Comparison of ENCODE assay signal across 9 mouse cellular contexts in genomic region chr15:94628463-94628829, GRCm38 (mm10). TPM values are rescaled to one million over a fixed set of nuclear protein-coding genes. Genes with fewer than 3 reads are reported as not detected.
A peak's percentile ranks its signal among the peaks of the same experiment; 100 is the strongest.
DNase-seq lines count a peak whose midpoint lies in the region; ATAC-seq lines count a peak whose summit lies in the region.
"Had no signal": no experiment of that assay in that cellular context is flagged by ENCODE, and none has a peak within 500 bp of the region (broad histone marks: within the 10 kb centered on the region; RNA-seq: fewer than 3 reads in every experiment).

No protein-coding gene starts in this region.

- H3K9ac ChIP-seq in heart, embryonic 13.5 days: peak overlapping the region; percentile 86
- H3K9ac ChIP-seq in hindbrain, embryonic 14.5 days: peak overlapping the region; percentile 84
- H3K9ac ChIP-seq in midbrain, embryonic 12.5 days (replicated peaks): peak overlapping the region; percentile 78; the same call in 1 of the 2 replicates

- H3K4me1 ChIP-seq in heart, embryonic 13.5 days: no peaks in the 10 kb centered on the region; the same call in 1 of the 2 replicates
- H3K4me1 ChIP-seq in brown adipose tissue, adult 24 weeks (ENCODE audit: control insufficient read depth, insufficient read depth, insufficient read length, low read length): no peaks in the 10 kb centered on the region
- H3K4me1 ChIP-seq in hindbrain, embryonic 14.5 days (replicated peaks; ENCODE audit: control insufficient read depth, insufficient read depth, low read length): no peaks in the 10 kb centered on the region
- H3K4me1 ChIP-seq in midbrain, embryonic 12.5 days: peaks cover 4% of the 10 kb centered on the region; the same call in 1 of the 2 replicates

- H3K27me3 ChIP-seq in heart, embryonic 13.5 days (replicated peaks): peaks cover 35% of the 10 kb centered on the region
- H3K27me3 ChIP-seq in hindbrain, embryonic 14.5 days (ENCODE audit: control insufficient read depth, insufficient read depth, low read length): peaks cover 8% of the 10 kb centered on the region; the same call in 1 of the 2 replicates
- H3K27me3 ChIP-seq in midbrain, embryonic 12.5 days: peaks cover 31% of the 10 kb centered on the region

- H3K36me3 ChIP-seq in heart, embryonic 13.5 days: no peaks in the 10 kb centered on the region
- no peaks in the 10 kb centered on the region for H3K36me3 ChIP-seq in hindbrain, embryonic 14.5 days (replicated peaks; ENCODE audit: control insufficient read depth, insufficient read depth)
- H3K36me3 ChIP-seq in midbrain, embryonic 12.5 days: no peaks in the 10 kb centered on the region

- peak overlapping the region; percentile 97 for H3K4me2 ChIP-seq in heart, embryonic 13.5 days
- peak overlapping the region; percentile 96 for H3K4me2 ChIP-seq in hindbrain, embryonic 14.5 days (replicated peaks)
- H3K4me2 ChIP-seq in midbrain, embryonic 12.5 days (replicated peaks): peak overlapping the region; percentile 100

- intact Hi-C loops in left cerebral cortex, postnatal 36 days (cut with DNase I): no loop called here

- peak overlapping the region; percentile 70 for H3K4me3 ChIP-seq in heart, embryonic 13.5 days
- peak overlapping the region; percentile 42; the same call in 1 of the 2 replicates for H3K4me3 ChIP-seq in brown adipose tissue, adult 24 weeks (ENCODE audit: insufficient read depth, low read depth, low read length)
- peak overlapping the region; percentile 73 for H3K4me3 ChIP-seq in hindbrain, embryonic 14.5 days (replicated peaks; ENCODE audit: low read length)
- peak overlapping the region; percentile 78 for H3K4me3 ChIP-seq in midbrain, embryonic 12.5 days

- 46% methylated on average over 2 of the region's 2 CpGs for WGBS in heart, embryonic 13.5 days
- 48% methylated on average over 2 of the region's 2 CpGs for WGBS in hindbrain, embryonic 14.5 days
- WGBS in midbrain, embryonic 12.5 days: 51% methylated on average over 2 of the region's 2 CpGs

- no peak overlapping the region for H3K27ac ChIP-seq in heart, embryonic 13.5 days (replicated peaks)
- no peak overlapping the region for H3K27ac ChIP-seq in brown adipose tissue, adult 24 weeks (replicated peaks; ENCODE audit: low read depth, low read length)
- H3K27ac ChIP-seq in hindbrain, embryonic 14.5 days: no peak overlapping the region
- H3K27ac ChIP-seq in midbrain, embryonic 12.5 days (replicated peaks): no peak overlapping the region

- H3K9me3 ChIP-seq in heart, embryonic 13.5 days: no peaks in the 10 kb centered on the region
- H3K9me3 ChIP-seq in hindbrain, embryonic 14.5 days (ENCODE audit: control insufficient read depth, low read length): no peaks in the 10 kb centered on the region
- no peaks in the 10 kb centered on the region for H3K9me3 ChIP-seq in midbrain, embryonic 12.5 days

- DNase-seq in heart, adult 8-10 months (ENCODE audit: low spot score): no peak
- DNase-seq in hindbrain, embryonic 14.5 days (ENCODE audit: low spot score): no peak
- DNase-seq in yolk sac, embryonic 10.5 days (ENCODE audit: low spot score): no peak
- DNase-seq in layer of hippocampus, postnatal 36 days: no peak
- no peak for DNase-seq in left cerebral cortex, postnatal 36 days (ENCODE audit: low spot score in 2 of 2)
- DNase-seq: thymus, adult 2 months had no signal

- ATAC-seq in heart, embryonic 13.5 days (ENCODE audit: extremely low read depth, insufficient number of reproducible peaks, low FRiP score, low TSS enrichment): 0 out of 2 replicates have a peak, but pooled peaks have one; percentile 7
- no peak; the same call in 1 of the 2 replicates for ATAC-seq in hindbrain, embryonic 14.5 days (ENCODE audit: low FRiP score)
- peak; percentile 32 for ATAC-seq in midbrain, embryonic 12.5 days (ENCODE audit: low FRiP score, low read depth)

RNA-seq across cellular contexts. Expression of gene Tmem117, which starts 0.6 kb away (rescaled TPM):
- 1.2 and 1.3 TPM in 2 replicates for polyA plus RNA-seq in heart, embryonic 13.5 days (2015; fragmentation: Nextera tagmentation; extraction: Ambion mirVana)
- total RNA-seq in heart, adult 8-10 months (2022): 10 to 100 TPM; 10.2 to 13.9 (median 12.8) TPM
- not detected in 2 replicates for polyA plus RNA-seq in brown adipose tissue, adult 24 weeks (2012; ENCODE audit: insufficient read depth, insufficient read length, missing spikeins)
- 16.1 and 16.9 TPM in 2 replicates for polyA plus RNA-seq in hindbrain, embryonic 14.5 days (2014; fragmentation: Nextera tagmentation; extraction: Ambion mirVana)
- 1.7 and 2.2 TPM in 2 replicates for polyA plus RNA-seq in midbrain, embryonic 12.5 days (2016; fragmentation: Nextera tagmentation; extraction: Ambion mirVana)
- total RNA-seq in layer of hippocampus, postnatal 36 days (2021): 1 to 10 TPM; 7.5 to 9.8 TPM
- total RNA-seq in left cerebral cortex, postnatal 36 days (2021): 1 to 10 TPM; 8.0 to 8.4 TPM

RNA-seq across cellular contexts. Expression of gene Twf1, which starts 38.8 kb away (rescaled TPM):
- polyA plus RNA-seq in heart, embryonic 13.5 days (2015; fragmentation: Nextera tagmentation; extraction: Ambion mirVana): 44.3 and 47.6 TPM in 2 replicates
- 10 to 100 TPM; 12.5 to 19.9 (median 13.7) TPM for total RNA-seq in heart, adult 8-10 months (2022)
- 40.7 and 53.0 TPM in 2 replicates for polyA plus RNA-seq in brown adipose tissue, adult 24 weeks (2012; ENCODE audit: insufficient read depth, insufficient read length, missing spikeins)
- polyA plus RNA-seq in hindbrain, embryonic 14.5 days (2014; fragmentation: Nextera tagmentation; extraction: Ambion mirVana): 80.3 and 85.3 TPM in 2 replicates
- 93.7 and 98.6 TPM in 2 replicates for polyA plus RNA-seq in midbrain, embryonic 12.5 days (2016; fragmentation: Nextera tagmentation; extraction: Ambion mirVana)
- 10 to 100 TPM; 48.7 to 64.7 TPM for total RNA-seq in layer of hippocampus, postnatal 36 days (2021)
- 10 to 100 TPM; 37.3 to 39.8 TPM for total RNA-seq in left cerebral cortex, postnatal 36 days (2021)
